Comparison of ENCODE assay signal across 17 mouse cellular contexts in genomic region chr4:91260622-91261021, GRCm38 (mm10).
DNase-seq lines count a peak whose midpoint lies in the region; TF ChIP-seq lines count a peak whose summit lies in the region.
"Had no signal": no experiment of that assay in that cellular context is flagged by ENCODE, and none has a peak within 500 bp of the region (broad histone marks: within the 10 kb centered on the region; RNA-seq: fewer than 3 reads in every experiment).

No protein-coding gene starts in this region.

- no peak overlapping the region for H3K27ac ChIP-seq in cerebellum, adult 2 months (ENCODE audit: insufficient read depth, low read length)
- H3K27ac ChIP-seq: embryonic facial prominence, embryonic 13.5 days; forebrain, embryonic 12.5 days; heart, embryonic 13.5 days; hindbrain, embryonic 13.5 days; intestine, embryonic 15.5 days had no signal

- no peak overlapping the region for H3K4me3 ChIP-seq in cerebellum, adult 2 months (replicated peaks; ENCODE audit: insufficient read depth, low read depth, low read length)
- H3K4me3 ChIP-seq: embryonic facial prominence, embryonic 13.5 days; forebrain, embryonic 12.5 days; heart, embryonic 13.5 days; hindbrain, embryonic 13.5 days; intestine, embryonic 15.5 days had no signal

- whole genome bisulfite sequencing in cerebellum, adult 2 months, result 33% methylated on average over 4 of the region's 4 CpGs

- H3K27me3 ChIP-seq in cerebellum, adult 2 months (ENCODE audit: control insufficient read depth, insufficient read depth, low read length), result no peaks in the 10 kb centered on the region
- H3K27me3 ChIP-seq: embryonic facial prominence, embryonic 13.5 days; forebrain, embryonic 12.5 days; heart, embryonic 13.5 days; hindbrain, embryonic 13.5 days; intestine, embryonic 15.5 days had no signal

- TF ChIP-seq CTCF in cerebellum, adult 2 months (IDR thresholded peaks at IDR 0.05; ENCODE audit: borderline replicate concordance, insufficient read depth, low read depth, low read length), result no peak

- peak; percentile 20 for DNase-seq in cerebellum, adult 11 months
- no peak for DNase-seq in cerebellum, postnatal 4 days (ENCODE audit: low spot score in 2 of 2)
- peak; percentile 74 for DNase-seq in brain, adult 2 months (ENCODE audit: low read depth, low spot score)
- peak; percentile 27 to 59 for DNase-seq in cerebellum, adult 2 months
- DNase-seq in cerebellum, postnatal 14 days, result peak; percentile 69 to 80
- no peak for DNase-seq in gastrocnemius, postnatal 10 days
- no peak for DNase-seq in heart, postnatal 4 days
- DNase-seq: adrenal gland, postnatal 25 days; gastrocnemius, postnatal 25 days; heart, adult 11 months; heart, postnatal 36 days; kidney, adult 2 months had no signal

- H3K4me1 ChIP-seq in cerebellum, adult 2 months (ENCODE audit: control insufficient read depth, insufficient read depth, low read length), result peaks cover 7% of the 10 kb centered on the region
- H3K4me1 ChIP-seq: embryonic facial prominence, embryonic 13.5 days; forebrain, embryonic 12.5 days; intestine, embryonic 15.5 days had no signal

- no peak for TF ChIP-seq POLR2A in cerebellum, adult 2 months (IDR thresholded peaks at IDR 0.05; ENCODE audit: borderline replicate concordance, insufficient read depth, low read length)

Comparison
In these comparisons a context has a peak if more than half of its experiments do, and no peak if none do; other contexts are left out.
1. DNase-seq: peak in cerebellum, adult 11 months (single experiment), brain, adult 2 months (single experiment), cerebellum, adult 2 months (2 of 2) and cerebellum, postnatal 14 days (2 of 2); none in cerebellum, postnatal 4 days (0 of 2), gastrocnemius, postnatal 10 days (single experiment) and heart, postnatal 4 days (single experiment).